Mouse (Mus musculus) cerebellum, adult 9-10 months (tissue): ENCODE measurements around the gene Psmb11.
A peak's percentile ranks its signal among the peaks of the same experiment; 100 is the strongest.
"Not testable (repeated sequence)": the region's sequence is repeated elsewhere in the genome, so short reads cannot be mapped to it uniquely, and the experiment has no call there.

ENCODE experiments used
- DNase-seq: peaks from one replicate; pipeline ENCODE4 v3.0.0; 2022

Psmb11 gene

DNA sequence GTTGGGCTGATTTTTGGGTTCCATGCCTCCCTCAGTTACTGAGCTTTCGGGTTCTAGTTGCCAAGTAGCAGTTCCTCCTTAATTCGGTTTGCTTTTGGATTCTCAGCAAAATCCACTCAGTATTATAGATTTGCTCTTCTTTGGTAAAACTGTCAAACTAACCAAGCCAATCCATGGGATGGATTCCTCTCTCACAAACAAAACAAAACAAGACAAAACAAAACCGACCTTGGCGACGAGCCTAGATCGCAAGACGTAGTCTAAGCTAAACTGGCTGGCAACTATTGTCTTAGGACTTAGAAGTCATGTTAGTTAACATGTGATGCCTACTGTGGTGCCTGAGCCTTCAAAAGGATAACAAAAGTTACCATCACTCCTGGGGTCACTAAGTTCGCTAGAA lies 17.5 kb upstream of the Psmb11 start:
- DNase-seq = no peak

DNA sequence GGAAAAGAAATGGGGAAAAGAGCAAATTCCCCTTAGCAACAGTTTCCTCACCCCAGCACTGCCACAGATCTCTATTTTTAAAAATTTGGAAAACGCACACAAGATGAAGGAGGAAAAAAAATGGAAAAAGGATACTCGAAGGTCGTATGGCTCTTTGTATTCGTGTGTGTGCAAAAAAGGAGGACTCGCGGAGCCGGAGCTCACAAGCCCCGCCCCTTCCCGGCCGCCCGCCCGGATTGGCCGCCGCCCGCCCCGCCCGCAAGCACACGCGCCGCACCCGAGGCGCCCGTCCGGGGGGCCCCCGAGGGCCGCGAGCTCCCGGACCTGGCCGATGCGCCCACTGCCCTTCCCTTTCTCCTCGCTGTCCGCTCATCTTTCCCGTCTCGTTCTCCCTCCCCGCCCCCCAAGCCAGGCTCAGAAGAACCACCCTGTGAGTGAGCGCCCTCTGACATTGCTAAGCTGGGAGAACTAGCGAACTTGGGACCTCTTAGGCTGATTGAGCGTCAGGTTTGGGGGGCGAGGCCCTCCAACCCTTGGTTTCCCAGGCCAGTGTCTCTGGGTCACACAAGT lies 15.4 kb upstream of the Psmb11 start, which contains the start of gene 4931414P19Rik:
TSS of gene 4931414P19Rik (minus strand) at position 242 of the 570 bp plus-strand sequence.
- DNase-seq = peak; percentile 74

DNA sequence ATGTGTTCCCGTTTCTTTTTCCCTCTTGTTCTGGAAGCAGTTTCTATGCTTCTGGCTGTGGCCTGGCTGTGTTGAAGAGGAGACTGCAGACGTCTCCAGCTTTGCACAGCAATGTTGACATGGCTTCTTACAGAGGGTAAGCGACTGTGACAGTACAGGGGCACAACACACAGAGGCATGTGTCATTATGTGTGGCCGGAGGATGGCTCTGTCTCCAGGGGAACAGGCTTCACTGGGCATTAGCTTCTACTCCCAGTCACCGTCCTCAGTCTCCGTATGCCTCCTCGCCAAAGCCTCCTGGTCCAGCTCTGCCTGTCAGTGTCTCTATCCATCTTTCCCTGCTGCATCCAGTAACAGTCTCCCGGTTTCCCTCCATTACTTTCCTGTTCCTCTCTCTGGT lies 14.0 kb upstream of the Psmb11 start:
- no peak for DNase-seq

DNA sequence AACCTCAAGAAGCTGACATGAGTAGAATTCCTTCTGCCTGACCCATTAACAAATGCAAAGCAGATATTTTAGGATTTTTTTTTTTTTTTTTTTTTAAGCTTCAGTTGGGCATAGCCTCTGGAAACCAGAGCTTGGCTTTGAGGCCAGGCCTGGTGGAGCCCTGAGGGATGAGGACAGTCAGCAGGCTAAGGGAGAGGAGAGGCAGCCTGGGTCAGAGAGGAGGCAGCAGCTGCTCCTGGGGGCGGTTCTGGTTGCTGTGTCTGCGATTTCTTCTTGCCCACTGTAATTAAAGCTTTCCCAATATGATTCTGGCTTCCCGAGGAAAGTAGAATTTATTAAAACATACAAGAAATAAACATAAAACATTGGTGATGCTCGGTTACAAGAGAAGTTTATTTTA lies 12.0 kb upstream of the Psmb11 start:
- no peak for DNase-seq

DNA sequence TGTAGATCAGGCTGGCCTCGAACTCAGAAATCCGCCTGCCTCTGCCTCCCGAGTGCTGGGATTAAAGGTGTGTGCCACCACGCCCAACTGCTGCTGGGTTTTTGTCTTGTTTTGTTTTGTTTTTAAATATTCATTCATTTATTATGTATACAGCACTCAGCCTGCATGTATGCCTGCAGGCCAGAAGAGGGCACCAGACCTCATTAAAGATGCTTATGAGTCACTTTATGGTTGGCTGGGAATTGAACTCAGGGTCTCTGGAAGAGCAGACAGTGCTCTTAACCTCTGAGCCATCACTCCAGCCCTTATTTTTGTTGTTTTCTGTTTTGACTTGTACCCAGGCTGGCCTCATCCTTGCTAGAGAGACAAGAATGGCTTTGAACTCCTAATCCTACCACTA lies 11.3 kb upstream of the Psmb11 start:
- DNase-seq = no peak

DNA sequence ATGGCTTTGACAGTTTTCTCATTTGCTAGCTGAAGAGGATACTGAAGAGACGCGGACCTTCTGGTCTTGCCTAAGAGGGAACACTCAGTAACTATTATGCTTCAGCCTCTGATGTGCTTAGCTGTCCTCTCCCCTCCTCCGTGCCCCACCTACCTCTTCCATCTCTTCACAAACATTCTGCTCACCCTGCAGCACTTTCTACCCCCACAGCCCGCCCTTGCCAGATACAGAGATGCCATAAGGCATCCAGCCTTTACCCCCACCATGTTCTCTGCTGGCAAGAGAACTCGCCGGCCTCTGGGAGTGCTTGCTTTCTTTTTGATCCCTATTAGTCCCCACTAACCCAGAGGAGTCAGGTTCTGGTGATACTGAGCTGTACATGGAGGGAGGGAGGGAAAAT lies 10.6 kb upstream of the Psmb11 start:
- no peak for DNase-seq

DNA sequence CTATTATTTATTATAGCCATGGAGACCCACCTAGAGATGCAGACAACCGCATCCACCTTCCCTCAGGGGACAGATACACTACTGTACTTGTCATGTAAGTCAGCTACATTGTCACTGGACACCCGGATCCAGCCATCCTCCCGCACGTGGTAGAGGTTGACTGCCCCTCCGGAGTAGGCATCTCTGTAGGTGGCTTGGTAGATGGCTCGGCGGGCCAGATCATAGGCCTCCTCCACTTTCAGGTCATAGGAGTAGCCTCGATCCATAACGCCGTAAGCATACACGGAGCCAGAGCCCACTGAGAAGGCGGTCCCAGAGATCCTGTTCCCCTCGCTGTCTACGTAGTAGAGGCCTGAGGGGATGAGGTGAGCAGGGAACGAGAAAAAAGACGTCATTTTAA lies 7.1 kb upstream of the Psmb11 start:
- not testable (repeated sequence) for DNase-seq

DNA sequence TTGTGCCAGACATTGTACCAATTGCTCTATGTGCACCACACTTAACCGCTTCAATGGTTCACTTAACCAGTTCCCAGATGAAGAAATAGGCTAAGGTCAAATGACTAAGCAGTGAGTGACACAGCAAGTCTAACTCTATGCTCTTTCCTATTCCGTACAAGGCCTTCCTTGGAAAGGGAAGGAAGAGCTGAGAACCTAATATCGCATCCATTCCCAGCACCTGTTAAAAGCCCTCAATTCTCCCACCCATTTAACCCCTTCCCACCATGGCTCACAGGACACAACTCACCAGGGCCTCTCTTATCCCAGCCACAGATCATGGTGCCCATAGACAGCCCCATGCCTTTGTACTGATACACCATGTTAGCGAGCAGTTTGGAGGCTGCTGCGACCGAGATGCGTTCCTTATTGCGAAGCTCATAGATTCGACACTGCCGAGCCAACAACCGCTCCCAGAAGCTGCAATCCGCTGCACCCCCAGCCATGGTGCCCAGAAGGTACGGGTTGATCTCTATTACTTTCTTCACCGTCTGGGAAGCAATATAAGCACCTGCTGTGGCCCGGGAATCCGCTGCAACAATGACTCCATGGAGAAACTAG lies 4.9 kb upstream of the Psmb11 start:
- DNase-seq = no peak

DNA sequence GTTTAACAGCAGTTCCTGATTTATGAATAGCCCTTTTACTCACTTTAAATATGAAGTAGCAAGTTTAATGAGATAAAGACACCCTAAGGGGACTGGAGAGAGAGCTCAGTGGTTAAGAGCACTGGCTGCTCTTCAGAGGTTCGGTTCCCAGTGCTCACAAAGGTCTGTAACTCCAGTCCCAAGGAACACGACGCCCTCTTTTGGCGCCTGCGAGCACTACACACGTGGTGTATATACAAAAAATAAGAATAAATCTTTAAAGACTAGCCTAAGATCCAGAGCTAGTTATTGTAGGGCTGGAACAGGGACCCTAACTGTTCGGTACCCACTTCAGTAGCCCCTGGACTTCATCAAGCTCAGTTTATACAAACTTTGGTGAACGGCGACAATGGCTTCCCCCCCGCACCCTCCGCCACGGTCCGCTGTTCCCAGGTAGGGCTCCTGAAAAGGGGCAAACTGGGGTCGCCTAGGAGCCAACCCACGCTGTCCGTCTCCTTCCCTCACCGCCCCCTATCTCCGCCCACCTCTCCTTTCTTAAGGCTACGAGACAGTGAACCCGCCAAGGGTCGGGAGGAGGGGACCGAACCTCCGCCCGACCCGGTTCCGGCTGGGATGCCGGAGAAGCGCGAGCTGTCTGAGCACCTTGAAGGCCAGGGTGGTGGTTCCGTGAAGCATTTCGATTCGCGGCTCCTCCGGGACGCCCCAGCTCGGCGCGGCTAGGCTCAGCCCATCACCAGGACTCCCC lies 3.9 kb upstream of the Psmb11 start:
- peak; percentile 61 for DNase-seq

DNA sequence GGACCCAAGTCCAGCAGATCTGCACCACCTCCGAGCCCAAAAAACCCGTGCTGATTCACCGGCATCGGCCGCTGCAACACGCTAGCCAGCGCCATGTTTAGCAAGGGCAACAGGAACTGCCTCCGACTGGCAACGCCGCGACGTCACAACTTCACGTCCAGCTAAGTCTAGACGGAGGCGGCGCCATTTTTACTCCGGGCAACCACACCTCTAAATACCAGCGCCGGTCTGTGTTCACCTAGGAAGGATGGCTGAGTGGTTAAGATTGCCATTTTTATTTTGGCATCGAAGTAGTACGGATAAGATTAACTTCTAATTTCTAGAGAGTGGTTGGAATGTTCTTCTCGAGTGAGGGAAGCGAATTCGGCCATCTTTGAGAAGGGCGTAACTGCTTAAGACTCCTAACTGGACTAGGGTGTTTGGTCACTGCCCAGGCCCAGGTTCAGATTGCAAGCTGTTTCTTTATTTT lies 3.3 kb upstream of the Psmb11 start, which contains the start of gene Psmb5:
TSS of gene Psmb5 (minus strand) at position 126 of the 469 bp plus-strand sequence.
- DNase-seq = peak; percentile 93

DNA sequence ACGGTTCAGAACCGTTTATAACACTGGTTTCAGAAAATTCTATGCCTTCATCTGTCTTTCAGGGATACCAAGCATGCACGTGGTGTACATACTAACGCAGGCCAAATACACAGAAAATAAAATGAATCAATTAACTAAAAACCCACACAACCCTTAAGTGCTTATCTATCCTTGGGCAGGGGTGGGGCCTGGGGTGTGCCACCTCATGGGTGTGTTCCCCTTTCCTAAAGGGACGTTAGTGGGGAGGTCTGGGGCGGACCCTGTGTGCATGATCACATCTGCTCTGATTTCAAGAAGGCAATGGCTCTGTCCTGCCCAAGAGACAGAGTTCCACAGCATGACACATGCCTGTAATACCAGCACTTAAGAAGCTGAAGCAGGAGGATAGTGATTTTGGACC lies 2.1 kb downstream of the Psmb11 start:
- no peak for DNase-seq

DNA sequence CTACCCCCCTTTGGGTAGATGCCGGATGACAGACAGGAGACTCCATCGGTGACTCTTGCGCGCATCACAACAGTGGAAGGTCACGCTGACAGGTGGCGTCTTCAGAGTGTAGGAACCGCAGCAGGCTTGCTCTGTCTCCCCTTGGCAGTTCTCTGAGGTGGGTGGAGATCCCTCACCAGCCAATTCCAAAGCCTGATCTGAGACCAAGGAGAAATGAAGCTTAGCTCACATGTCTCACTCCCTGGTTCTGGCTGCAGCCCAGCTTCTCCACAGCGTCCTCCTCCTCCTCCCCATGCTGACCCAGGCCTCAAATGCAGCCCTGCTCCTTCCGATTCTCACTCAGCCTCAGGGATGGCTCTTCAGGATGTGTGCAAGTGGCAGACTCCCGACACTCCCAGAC lies 3.7 kb downstream of the Psmb11 start:
- DNase-seq = no peak

DNA sequence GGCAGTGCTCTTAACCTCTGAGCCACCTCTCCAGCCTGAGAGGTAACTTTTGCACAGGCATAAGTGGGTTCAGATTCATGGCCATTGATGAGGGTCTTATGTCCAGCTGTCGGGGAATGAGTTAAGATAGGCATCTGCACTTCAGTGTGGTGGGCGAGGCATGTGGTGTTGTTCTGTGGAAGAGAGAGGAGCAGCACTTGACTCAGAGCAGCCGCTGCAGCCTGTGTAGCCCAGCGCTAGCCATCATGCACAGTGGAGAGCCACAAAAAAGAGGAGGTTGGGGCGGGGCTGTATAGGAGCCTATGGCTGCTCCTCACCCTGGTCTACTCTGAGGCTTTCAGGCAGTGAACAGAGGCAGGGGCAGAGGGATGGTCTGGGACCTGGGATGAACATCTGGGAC lies 6.9 kb downstream of the Psmb11 start:
- DNase-seq = no peak

DNA sequence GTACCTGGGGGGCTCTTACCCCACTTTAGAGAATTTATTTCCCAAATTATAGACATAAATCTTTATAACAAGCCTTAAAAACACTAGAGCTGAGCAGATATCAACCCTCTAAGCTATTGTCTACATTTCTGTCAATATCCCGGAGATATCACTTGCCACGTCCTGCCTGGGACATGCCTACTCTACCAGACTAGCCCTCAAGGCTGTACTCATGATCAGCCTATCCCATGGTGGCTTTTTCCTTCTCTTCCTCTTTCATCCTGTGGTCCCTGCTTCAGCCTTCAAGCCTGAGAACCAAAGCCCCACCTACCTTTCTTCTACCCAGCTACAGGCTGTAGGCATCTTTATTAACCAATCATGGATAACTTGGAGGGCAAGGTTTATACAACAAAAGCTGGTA lies 8.6 kb downstream of the Psmb11 start:
- no peak for DNase-seq

DNA sequence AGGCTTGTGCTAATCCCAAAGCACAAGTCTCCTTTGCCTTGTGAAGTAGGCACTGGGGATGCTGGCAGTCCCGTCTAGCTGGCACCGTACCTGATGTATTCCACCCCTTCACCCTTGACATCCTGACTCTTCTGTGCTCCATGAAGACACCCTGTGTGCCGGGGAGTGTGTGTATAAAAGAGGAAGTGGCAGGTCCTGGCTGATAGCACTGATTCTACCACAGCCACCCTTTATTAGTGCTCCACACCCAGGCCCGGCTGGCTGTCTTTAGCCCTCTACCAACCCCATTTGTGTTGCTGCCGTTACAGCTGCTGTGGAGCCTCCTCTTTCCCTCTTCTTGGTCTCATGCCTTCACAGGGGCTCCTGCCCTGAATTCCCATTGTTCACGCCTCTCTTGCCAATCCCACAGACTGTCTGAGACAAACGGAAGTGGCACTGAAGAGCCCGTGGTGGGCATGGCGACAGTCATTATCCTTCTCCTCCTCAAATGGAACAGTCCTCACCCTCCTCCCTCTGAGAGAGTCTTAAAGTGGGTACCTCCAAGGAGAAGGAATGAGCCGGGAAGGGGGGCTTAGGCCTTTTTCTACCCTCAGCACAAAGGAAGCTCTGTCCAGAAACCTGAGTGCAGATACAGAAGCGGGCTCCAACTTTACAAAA lies 9.5 kb downstream of the Psmb11 start:
- DNase-seq = no peak

DNA sequence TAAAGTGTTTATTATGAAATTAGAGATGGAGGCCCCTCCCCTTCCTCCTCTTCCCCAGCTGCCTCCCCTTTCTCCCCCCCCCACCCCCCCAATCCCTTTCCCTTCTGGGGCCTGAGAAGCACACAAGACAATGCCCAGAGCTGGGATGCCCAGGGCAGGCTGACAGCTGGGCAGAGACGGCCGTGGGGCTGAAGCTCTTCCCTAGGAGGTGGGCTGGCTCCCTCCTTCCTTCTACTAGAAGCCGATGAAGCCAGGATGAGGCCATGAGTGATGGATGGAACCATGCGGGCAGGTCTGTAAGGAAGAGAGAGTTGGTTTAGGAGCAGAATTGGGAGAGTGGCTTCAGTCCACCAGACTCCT lies 10.0 kb downstream of the Psmb11 start:
- DNase-seq = no peak

DNA sequence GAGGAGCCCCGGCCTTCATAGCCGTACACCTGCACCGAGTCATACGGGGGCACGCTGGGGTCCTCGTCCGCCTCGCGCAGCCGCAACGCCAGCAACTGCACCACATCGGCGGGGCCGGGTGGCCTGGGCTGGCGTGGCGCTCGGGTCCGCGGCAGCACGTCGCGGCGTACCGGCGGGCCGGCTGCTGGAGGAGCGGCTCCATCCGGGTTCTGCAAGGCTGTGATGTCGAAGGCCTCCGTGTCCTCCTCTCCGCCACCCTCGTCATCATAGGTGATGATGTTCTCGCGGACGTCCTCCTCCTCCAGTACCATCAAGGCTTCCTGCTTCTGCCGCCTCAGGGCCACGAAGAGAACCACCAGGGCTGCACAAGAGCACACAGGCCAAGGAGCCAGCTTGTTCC lies 11.0 kb downstream of the Psmb11 start:
- no peak for DNase-seq

DNA sequence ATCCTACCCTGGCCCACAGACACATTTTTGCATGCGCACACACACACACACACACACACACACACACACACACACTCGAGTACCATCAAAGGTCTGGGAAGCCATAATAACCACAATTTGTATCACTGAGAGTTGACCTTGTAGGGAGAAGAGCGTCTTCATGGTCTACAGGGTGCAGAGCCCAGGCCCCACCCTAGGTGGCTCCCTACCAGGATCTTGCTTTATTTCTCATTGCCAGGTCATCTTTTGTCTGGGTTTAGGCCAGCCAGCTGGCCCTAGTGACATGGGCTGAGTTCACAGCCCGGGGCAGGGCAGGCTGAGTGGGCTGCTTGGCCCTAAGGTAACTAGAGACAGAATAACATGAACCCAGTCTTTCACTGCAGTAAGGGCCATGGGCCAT lies 12.9 kb downstream of the Psmb11 start:
- no peak for DNase-seq

DNA sequence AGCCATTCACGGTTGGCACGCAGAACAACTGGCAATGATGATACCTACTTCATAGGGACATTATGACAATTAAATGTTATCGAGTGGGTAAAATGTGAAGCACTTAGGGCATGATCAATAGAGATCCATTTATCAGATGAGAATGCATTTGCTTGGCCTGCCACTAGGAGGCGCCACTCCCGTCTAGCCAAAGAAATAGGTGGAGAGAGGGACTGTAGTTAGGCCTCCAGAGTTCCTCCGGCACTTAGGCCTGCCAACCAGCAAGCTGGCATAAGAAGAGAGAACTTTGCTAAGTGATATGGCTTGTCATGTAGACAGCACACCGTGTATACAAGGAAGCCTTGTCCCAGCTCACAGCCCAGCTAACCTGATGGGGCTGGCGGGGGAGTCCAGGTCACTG lies 15.7 kb downstream of the Psmb11 start:
- DNase-seq = peak; percentile 47

DNA sequence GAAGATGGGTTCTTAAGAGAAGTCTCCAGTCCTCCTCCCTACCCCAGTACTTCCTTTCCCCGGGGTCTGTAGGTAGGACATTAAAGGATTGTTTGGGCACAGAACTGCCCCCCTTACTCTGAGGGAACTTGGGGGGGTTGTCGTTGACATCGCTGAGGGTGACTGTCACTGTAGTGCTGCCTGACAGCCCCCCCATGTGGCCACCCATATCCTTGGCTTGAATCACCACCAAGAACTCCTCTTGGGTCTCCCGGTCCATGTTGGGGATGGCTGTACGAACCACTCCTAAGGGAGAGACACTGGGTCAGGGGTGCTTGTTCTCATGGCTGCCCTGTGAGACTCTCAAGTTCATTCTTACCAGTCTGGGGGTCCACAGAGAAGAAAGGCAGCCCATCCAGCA lies 17.0 kb downstream of the Psmb11 start:
- DNase-seq = no peak

DNA sequence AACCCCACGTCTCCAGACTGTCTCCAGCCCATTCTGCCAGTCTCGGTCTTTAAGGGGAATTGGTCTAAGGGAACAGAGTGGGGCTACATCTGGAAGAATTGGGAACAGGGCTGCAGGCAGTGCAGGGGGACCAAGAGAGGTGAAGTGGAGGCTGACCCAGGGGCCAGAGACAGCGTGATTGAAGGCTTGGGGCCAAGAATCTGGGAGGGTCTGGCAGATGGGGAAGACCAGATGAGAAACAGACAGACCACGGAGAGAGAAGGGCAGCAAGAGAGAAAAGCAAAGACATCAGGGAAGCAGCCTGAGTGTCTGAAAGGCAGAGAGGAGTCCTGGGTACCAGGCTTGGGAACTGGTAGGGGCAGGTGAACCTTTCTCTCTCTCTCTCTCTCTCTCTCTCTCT lies 18.9 kb downstream of the Psmb11 start:
- no peak for DNase-seq

DNA sequence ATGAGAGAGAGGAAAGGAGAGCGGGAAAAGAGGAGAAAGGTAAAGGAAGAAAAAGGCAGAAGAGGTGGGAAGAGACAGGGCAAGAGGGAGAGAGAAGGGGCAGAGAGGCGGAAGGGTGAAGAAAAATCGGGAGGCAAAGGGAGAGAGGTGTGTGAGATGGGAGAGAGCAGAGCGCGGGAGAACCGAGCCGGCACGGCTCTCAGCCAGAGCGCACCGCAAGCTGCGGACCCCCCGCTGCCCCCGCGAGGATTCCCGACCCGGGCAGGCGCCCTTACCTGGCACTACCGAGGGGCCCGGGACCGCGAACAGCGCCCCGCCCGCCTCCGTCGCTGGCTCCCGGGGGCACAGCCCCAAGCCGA lies 19.7 kb downstream of the Psmb11 start, which contains the start of gene Gm17606:
TSS of gene Gm17606 (plus strand) at position 7 of the 359 bp plus-strand sequence.
- DNase-seq = no peak

DNA sequence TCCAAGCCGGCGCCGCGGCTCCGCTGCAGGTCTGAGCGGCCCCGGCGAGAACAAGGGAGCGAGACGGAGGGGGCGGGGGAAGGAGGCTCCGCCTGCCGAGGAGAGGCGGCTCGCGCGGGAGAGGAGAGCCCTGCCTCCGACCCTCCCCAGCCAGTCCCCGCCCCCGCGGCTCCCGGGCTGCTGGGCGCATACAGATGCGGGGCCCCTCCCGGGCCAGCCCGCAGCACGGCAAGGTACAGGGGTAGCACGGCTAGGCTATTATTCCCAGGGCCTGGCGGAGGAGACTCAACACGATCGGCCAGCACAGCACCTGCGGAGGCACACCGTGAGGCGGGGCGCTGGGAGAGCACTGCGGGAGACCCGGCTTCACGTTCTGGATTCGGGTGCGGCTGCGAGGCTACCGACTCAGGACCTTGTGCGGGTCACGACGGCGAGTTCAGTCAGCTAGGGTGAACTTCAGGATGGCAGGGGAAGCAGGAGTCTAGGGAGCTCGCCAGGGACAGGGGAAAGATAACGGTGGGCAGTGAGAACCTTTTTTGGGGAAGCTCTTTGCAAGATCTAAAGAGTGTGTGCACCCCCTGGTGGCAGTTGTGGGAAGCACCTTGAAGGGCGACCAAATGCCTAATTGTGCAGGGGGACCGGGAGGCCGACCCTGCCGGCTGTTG lies 20.2 kb downstream of the Psmb11 start, which contains the start of gene Cdh24:
TSS of gene Cdh24 (minus strand) at position 60 of the 665 bp plus-strand sequence.
- DNase-seq = peak; percentile 87
